ENCODE assay signal across 9 mouse cellular contexts in genomic region chr4:135411633-135412032, GRCm38 (mm10). TPM values are rescaled to one million over a fixed set of nuclear protein-coding genes. Genes with fewer than 3 reads are reported as not detected.
A peak's percentile ranks its signal among the peaks of the same experiment; 100 is the strongest.
DNase-seq lines count a peak whose midpoint lies in the region; ATAC-seq lines count a peak whose summit lies in the region.
"Had no signal": no experiment of that assay in that cellular context is flagged by ENCODE, and none has a peak within 500 bp of the region (broad histone marks: within the 10 kb centered on the region; RNA-seq: fewer than 3 reads in every experiment).

No protein-coding gene starts in this region.

- H3K27me3 ChIP-seq in midbrain, embryonic 14.5 days (ENCODE audit: control insufficient read depth, insufficient read depth, low read length): no peaks in the 10 kb centered on the region
- H3K27me3 ChIP-seq in midbrain, embryonic 13.5 days: no peaks in the 10 kb centered on the region
- H3K27me3 ChIP-seq in liver, embryonic 13.5 days: no peaks in the 10 kb centered on the region
- H3K27me3 ChIP-seq: neural tube, embryonic 13.5 days had no signal

- H3K4me1 ChIP-seq in midbrain, embryonic 14.5 days (ENCODE audit: control insufficient read depth, insufficient read depth, low read length): no peaks in the 10 kb centered on the region
- no peaks in the 10 kb centered on the region for H3K4me1 ChIP-seq in midbrain, embryonic 13.5 days (replicated peaks)
- H3K4me1 ChIP-seq in liver, embryonic 13.5 days (replicated peaks): peaks cover 11% of the 10 kb centered on the region
- H3K4me1 ChIP-seq: neural tube, embryonic 13.5 days had no signal

- no peak overlapping the region for H3K27ac ChIP-seq in midbrain, embryonic 14.5 days (replicated peaks; ENCODE audit: low read depth, low read length)
- H3K27ac ChIP-seq in midbrain, embryonic 13.5 days: no peak overlapping the region
- H3K27ac ChIP-seq in liver, embryonic 13.5 days: no peak overlapping the region
- H3K27ac ChIP-seq: neural tube, embryonic 13.5 days had no signal

- WGBS in midbrain, embryonic 14.5 days: 40% methylated on average over 4 of the region's 4 CpGs
- WGBS in midbrain, embryonic 13.5 days: 38% methylated on average over 4 of the region's 4 CpGs
- WGBS in liver, embryonic 13.5 days (ENCODE audit: insufficient replicate concordance): 24% methylated on average over 4 of the region's 4 CpGs

- no peaks in the 10 kb centered on the region for H3K9me3 ChIP-seq in midbrain, embryonic 14.5 days (ENCODE audit: control insufficient read depth, low read length)
- H3K9me3 ChIP-seq in midbrain, embryonic 13.5 days: no peaks in the 10 kb centered on the region
- H3K9me3 ChIP-seq in liver, embryonic 13.5 days (replicated peaks): no peaks in the 10 kb centered on the region

- DNase-seq in midbrain, embryonic 14.5 days: peak; percentile 79
- DNase-seq in T-cell, adult 2 months (ENCODE audit: low spot score): peak; percentile 73
- DNase-seq in liver, embryonic 13.5 days: no peak
- peak; percentile 32 to 53 for DNase-seq in right cerebral cortex, adult 2 months (ENCODE audit: low spot score in 2 of 2)
- no peak for DNase-seq in yolk sac, embryonic 10.5 days (ENCODE audit: low spot score)

- no peak for ATAC-seq in midbrain, embryonic 14.5 days (ENCODE audit: low FRiP score, low TSS enrichment)
- ATAC-seq in midbrain, embryonic 13.5 days: no peak
- ATAC-seq in common myeloid progenitor, adult 5-6 weeks (replicated peaks; ENCODE audit: low read depth, poor library complexity, severe bottlenecking): peak; percentile 75
- ATAC-seq in inflammation-experienced regulatory T-cells, adult 6 months: peak; percentile 86
- ATAC-seq in liver, embryonic 13.5 days (ENCODE audit: low read depth): peak; percentile 64; the same call in 1 of the 2 replicates

- H3K9ac ChIP-seq in midbrain, embryonic 14.5 days (replicated peaks; ENCODE audit: low read length): no peak overlapping the region
- no peak overlapping the region for H3K9ac ChIP-seq in midbrain, embryonic 13.5 days (replicated peaks)
- H3K9ac ChIP-seq in liver, embryonic 13.5 days: no peak overlapping the region
- H3K9ac ChIP-seq: neural tube, embryonic 13.5 days had no signal

- no peak overlapping the region for H3K4me2 ChIP-seq in midbrain, embryonic 14.5 days (ENCODE audit: low read length)
- no peak overlapping the region for H3K4me2 ChIP-seq in midbrain, embryonic 13.5 days (replicated peaks)
- H3K4me2 ChIP-seq in liver, embryonic 13.5 days: no peak overlapping the region
- H3K4me2 ChIP-seq: neural tube, embryonic 13.5 days had no signal

- H3K36me3 ChIP-seq in midbrain, embryonic 14.5 days (ENCODE audit: control insufficient read depth, insufficient read depth, low read length): peaks cover 30% of the 10 kb centered on the region
- H3K36me3 ChIP-seq in midbrain, embryonic 13.5 days: peaks cover 39% of the 10 kb centered on the region
- 0 out of 2 replicates have a peak, but pooled peaks cover 4% of the 10 kb centered on the region for H3K36me3 ChIP-seq in liver, embryonic 13.5 days

- H3K4me3 ChIP-seq in midbrain, embryonic 14.5 days (replicated peaks; ENCODE audit: low read depth, low read length): no peak overlapping the region
- no peak overlapping the region for H3K4me3 ChIP-seq in midbrain, embryonic 13.5 days (replicated peaks)
- H3K4me3 ChIP-seq in liver, embryonic 13.5 days (replicated peaks): no peak overlapping the region
- H3K4me3 ChIP-seq: neural tube, embryonic 13.5 days had no signal

RNA-seq across cellular contexts. Expression of gene Ncmap, which starts 13.6 kb away (rescaled TPM):
- 0.67 and 1.4 TPM in 2 replicates for polyA plus RNA-seq in midbrain, embryonic 14.5 days (2014; fragmentation: Nextera tagmentation; extraction: Ambion mirVana)
- 0.63 and 0.93 TPM in 2 replicates for polyA plus RNA-seq in midbrain, embryonic 13.5 days (2015; fragmentation: Nextera tagmentation; extraction: Ambion mirVana)
- total RNA-seq in common myeloid progenitor, adult 5-6 weeks (2017): not detected in 2 replicates
- polyA plus RNA-seq in inflammation-experienced regulatory T-cells, adult 6 months (2017; shearing (Covaris generic)): 10 to 100 TPM in 2 of 3 experiments, 1 to 10 TPM in 1; 4.0 to 58.5 (median 35.5) TPM
- 0.16 and 0.22 TPM in 2 replicates for polyA plus RNA-seq in liver, embryonic 13.5 days (2015; fragmentation: Nextera tagmentation; extraction: Ambion mirVana)

RNA-seq across cellular contexts. Expression of gene Rcan3, which starts 22.0 kb away (rescaled TPM):
- 40.9 and 50.2 TPM in 2 replicates for polyA plus RNA-seq in midbrain, embryonic 14.5 days (2014; fragmentation: Nextera tagmentation; extraction: Ambion mirVana)
- 26.4 and 27.0 TPM in 2 replicates for polyA plus RNA-seq in midbrain, embryonic 13.5 days (2015; fragmentation: Nextera tagmentation; extraction: Ambion mirVana)
- total RNA-seq in common myeloid progenitor, adult 5-6 weeks (2017): 6.1 and 11.1 TPM in 2 replicates
- polyA plus RNA-seq in inflammation-experienced regulatory T-cells, adult 6 months (2017; shearing (Covaris generic)): 10 to 100 TPM in 2 of 3 experiments, 1 to 10 TPM in 1; 8.4 to 16.1 (median 13.4) TPM
- polyA plus RNA-seq in liver, embryonic 13.5 days (2015; fragmentation: Nextera tagmentation; extraction: Ambion mirVana): 4.2 and 4.7 TPM in 2 replicates

RNA-seq across cellular contexts. Expression of gene Srrm1, which starts 58.5 kb away (rescaled TPM):
- 160 and 179 TPM in 2 replicates for polyA plus RNA-seq in midbrain, embryonic 14.5 days (2014; fragmentation: Nextera tagmentation; extraction: Ambion mirVana)
- 211 and 246 TPM in 2 replicates for polyA plus RNA-seq in midbrain, embryonic 13.5 days (2015; fragmentation: Nextera tagmentation; extraction: Ambion mirVana)
- total RNA-seq in common myeloid progenitor, adult 5-6 weeks (2017): 206 and 227 TPM in 2 replicates
- 100 to 1,000 TPM; 191 to 279 (median 247) TPM for polyA plus RNA-seq in inflammation-experienced regulatory T-cells, adult 6 months (2017; shearing (Covaris generic))
- polyA plus RNA-seq in liver, embryonic 13.5 days (2015; fragmentation: Nextera tagmentation; extraction: Ambion mirVana): 159 and 203 TPM in 2 replicates

Comparison
In these comparisons a context has a peak if more than half of its experiments do, and no peak if none do; other contexts are left out.
1. ATAC-seq: peak in common myeloid progenitor, adult 5-6 weeks (single experiment), inflammation-experienced regulatory T-cells, adult 6 months (single experiment) and liver, embryonic 13.5 days (single experiment); none in midbrain, embryonic 14.5 days (single experiment) and midbrain, embryonic 13.5 days (single experiment).
2. DNase-seq: peak in midbrain, embryonic 14.5 days (single experiment), T-cell, adult 2 months (single experiment) and right cerebral cortex, adult 2 months (2 of 2); none in liver, embryonic 13.5 days (single experiment) and yolk sac, embryonic 10.5 days (single experiment).